Mouse (Mus musculus): Measurements from ENCODE around the gene Galk2.

- TF ChIP-seq CTCF (IDR thresholded peaks at IDR 0.05; ENCODE audit: low read depth) = no peak
- TF ChIP-seq EP300 (IDR thresholded peaks at IDR 0.05; ENCODE audit: low read depth) = no peak
Measured at GRCm38 (mm10) chr2:126014989-126015710, 156.2 kb downstream of the Galk2 start.

Measured in liver, embryonic 14.5 days (tissue).